Mouse (Mus musculus) effector memory CD4-positive, alpha-beta T cell, adult 5 months (primary cell): Measurements from ENCODE around the gene Dtd1. TPM values are rescaled to one million over a fixed set of nuclear protein-coding genes. Genes with fewer than 3 reads are reported as not detected.

Source experiments
- polyA plus RNA-seq: library from polyadenylated mRNA; unstranded; fragments of 100-300 nt; shearing (Covaris generic); gene quantifications from one replicate; pipeline ENCODE4 v1.2.1, GENCODE M21; 2017

Dtd1 gene
- polyA plus RNA-seq: 68.3 TPM

DNA sequence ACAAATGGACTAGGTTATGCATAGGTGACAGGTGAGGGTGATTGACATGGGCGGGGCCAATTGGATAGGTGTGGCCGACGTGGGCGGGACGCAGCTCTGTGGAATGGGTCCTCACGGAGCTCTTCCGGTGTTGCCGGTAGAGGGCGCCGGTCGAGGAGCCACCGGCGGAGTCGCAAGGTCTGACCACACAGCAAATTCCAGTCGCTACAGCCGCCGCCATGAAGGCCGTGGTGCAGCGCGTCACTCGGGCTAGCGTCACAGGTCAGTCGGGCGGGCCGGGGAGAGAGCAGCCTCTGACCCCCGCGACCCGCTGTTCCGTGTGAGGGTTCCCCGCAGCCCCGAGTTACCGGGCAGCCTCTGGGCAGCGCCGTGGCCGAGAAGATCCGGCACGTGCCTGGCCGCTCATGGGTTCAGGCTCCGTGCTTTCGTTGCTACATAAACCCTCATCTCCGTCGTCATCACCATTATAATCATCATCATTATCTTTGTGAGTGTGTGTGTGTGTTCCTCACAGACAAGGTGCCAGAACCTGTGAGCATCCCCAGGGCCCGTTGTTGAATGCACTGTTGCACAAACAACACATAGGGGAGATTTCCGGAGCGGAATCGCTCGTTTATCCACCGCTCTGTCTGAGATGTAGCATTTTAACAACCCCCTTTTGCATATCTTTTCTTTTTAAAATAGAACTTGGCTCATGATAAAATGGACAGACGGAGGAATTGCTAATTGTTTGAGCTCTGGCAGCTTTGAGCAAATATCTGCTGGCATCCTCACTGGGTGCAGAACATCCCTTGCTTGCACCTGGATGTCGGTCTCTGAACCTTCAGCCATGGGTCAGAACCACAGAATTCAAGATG, at the start of gene Dtd1:
Gene Dtd1, plus strand, starts transcription at position 67 of the 857 bp plus-strand sequence.

DNA sequence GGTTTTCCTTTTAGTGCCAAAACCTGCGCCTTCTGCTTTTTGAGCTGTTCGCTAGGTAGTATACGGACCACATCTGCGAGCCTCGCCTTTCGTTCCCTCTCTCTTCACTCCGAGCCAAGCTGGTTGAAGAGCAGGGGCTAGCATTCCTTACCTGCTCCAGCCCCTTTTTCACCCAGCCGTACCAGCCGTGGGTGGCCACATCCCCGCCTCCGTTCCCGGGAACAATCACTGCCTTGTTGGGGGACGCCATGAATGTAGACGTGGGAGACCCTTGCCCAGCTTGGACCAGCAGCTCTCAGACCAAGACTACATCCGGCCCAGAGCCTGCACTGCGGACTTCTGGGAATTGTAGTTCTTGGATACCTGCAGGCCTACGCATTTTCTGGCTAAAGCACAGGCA, 49.2 kb upstream of the Dtd1 start, which contains the start of gene Rbbp9:
Gene Rbbp9, minus strand, starts transcription at position 341 of the 400 bp plus-strand sequence.

DNA sequence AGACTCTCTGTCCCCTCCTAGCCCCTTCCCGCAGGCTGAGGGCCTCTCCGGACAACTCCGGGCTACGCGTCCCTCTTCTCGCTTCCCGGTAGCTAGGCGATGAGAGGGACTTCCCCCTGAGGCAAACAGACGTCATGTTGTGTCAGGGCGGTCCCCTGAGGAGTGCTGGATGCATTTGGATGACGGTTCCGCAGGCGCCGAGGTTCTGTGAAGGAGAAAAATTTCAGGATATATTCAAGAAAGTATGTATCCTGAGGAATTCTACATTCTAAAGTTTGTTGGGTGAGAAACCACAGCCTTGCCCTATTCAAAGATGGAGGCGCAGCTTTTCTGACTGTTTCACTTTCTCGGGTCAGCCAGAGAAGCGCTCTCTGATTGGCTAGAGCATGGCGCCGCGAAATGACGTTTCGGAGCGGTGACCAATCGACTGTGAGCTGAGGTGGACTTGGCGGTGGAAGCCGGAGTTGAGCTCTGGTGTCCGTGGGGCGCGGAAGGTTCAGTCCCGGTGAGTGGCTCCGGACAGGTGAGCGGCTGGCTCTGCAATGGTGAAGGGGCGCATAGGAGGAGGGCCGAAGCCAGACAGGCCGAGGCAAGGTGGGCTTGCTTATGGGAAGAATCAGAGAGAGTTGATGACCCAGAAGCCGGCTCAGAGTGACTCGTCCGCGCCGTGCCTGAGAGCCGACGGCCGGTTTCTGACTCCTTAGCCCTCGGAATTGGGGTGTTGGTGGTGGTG, 43.7 kb upstream of the Dtd1 start, which contains the start of gene Sec23b:
Gene Sec23b, plus strand, starts transcription at position 410 of the 733 bp plus-strand sequence.

DNA sequence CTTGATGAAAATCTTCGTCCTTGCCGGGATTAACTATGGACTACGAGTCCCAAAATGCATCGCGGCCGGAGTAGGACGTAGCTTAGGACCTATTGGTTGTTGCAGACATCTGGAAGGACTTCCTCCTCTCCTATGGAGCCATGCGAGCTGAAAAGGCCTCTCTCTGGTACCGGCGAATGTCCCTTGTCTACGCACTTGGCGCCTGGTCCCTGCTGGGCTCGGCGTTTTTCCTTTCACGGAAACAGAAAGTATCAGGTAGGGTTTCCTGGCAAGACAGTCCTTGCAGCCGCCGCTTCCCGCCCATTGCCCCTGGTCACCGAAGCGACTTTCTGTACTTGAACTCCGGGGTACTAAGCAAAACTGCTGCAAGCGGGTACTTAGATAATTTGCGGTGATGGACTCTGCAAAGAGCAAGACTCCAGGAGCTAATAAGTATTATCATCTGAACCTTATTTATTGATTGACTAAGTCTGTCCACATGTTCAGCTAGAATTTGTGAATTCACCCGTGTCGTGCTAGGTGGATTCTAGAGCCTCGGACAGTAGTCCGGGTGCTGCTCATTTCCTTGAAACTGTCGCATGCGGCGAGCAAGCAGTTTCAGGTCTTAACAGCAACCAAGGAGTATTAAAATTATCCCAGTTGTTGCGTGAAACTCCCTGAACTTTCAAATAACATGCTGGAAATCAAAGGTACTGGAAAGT, 5.6 kb upstream of the Dtd1 start, which contains the start of gene Smim26:
Gene Smim26, plus strand, starts transcription at position 104 of the 701 bp plus-strand sequence.

Other genes with a start within 250 kb of the Dtd1 start
- gene Kat14, start 230.9 kb upstream of the Dtd1 start, polyA plus RNA-seq: 25.4 TPM
- 4.6 TPM for gene Pet117, start 230.9 kb upstream of the Dtd1 start, polyA plus RNA-seq
- gene Dzank1, start 72.5 kb upstream of the Dtd1 start, polyA plus RNA-seq: 0.14 TPM
- gene Polr3f, start 72.2 kb upstream of the Dtd1 start, polyA plus RNA-seq: 16.5 TPM
- 5.8 TPM for gene Rbbp9, start 49.0 kb upstream of the Dtd1 start, polyA plus RNA-seq
- 77.3 TPM for gene Sec23b, start 43.7 kb upstream of the Dtd1 start, polyA plus RNA-seq
- 12.8 TPM for gene Smim26, start 5.8 kb upstream of the Dtd1 start, polyA plus RNA-seq
- not detected for gene Scp2d1, start 223.8 kb downstream of the Dtd1 start, polyA plus RNA-seq